Mouse (Mus musculus) midbrain, postnatal 0 days (tissue): ENCODE data around the gene Pld3. TPM values are rescaled to one million over a fixed set of nuclear protein-coding genes. Genes with fewer than 3 reads are reported as not detected.
A peak's percentile ranks its signal among the peaks of the same experiment; 100 is the strongest.

Experiments used
- ATAC-seq: fragments of 200-750 bp; cut with Nextera tagmentation; 2 replicates; pipeline ENCODE4 v1.8.0; 2017; ENCODE audit warnings: moderate number of reproducible peaks, mild to moderate bottlenecking, moderate TSS enrichment, moderate library complexity; ENCODE audit not compliant: low FRiP score
- DNase-seq: peaks from one replicate; pipeline ENCODE4 v3.0.0-alpha.2; 2015; ENCODE audit warnings: low spot score
- H3K27ac ChIP-seq: fragments of 300-500 bp; sonication (generic); 2 replicates; pipeline ENCODE4 v1.5.1; 2014; ENCODE audit warnings: low read depth, mild to moderate bottlenecking, low read length, mixed read lengths
- H3K27me3 ChIP-seq: fragments of 300-500 bp; sonication (generic); 2 replicates; pipeline ENCODE4 v1.6.1; 2014; ENCODE audit warnings: low read length, control low read depth, mixed read lengths; ENCODE audit not compliant: insufficient read depth
- H3K36me3 ChIP-seq: fragments of 300-500 bp; sonication (generic); 2 replicates; pipeline ENCODE4 v1.6.1; 2014; ENCODE audit warnings: low read length, control low read depth, mixed read lengths; ENCODE audit not compliant: insufficient read depth
- H3K4me1 ChIP-seq: fragments of 300-500 bp; sonication (generic); 2 replicates; pipeline ENCODE4 v1.6.1; 2014; ENCODE audit warnings: mild to moderate bottlenecking, control low read depth, antibody characterized with exemption, low read length, mixed read lengths; ENCODE audit not compliant: insufficient read depth
- H3K4me2 ChIP-seq: fragments of 300-500 bp; sonication (generic); 2 replicates; pipeline ENCODE4 v1.6.1; 2014; ENCODE audit warnings: low read depth, mild to moderate bottlenecking, low read length, mixed read lengths; ENCODE audit not compliant: poor library complexity, severe bottlenecking
- H3K4me3 ChIP-seq: fragments of 300-500 bp; sonication (generic); 2 replicates; pipeline ENCODE4 v1.5.1; 2014; ENCODE audit warnings: low read depth, mild to moderate bottlenecking, low read length, moderate library complexity
- H3K9ac ChIP-seq: fragments of 300-500 bp; sonication (generic); replicated peaks from 2 replicates; pipeline ENCODE4 v1.6.1; 2014; ENCODE audit warnings: mild to moderate bottlenecking, low read length, moderate library complexity, mixed read lengths; ENCODE audit not compliant: poor library complexity, severe bottlenecking
- H3K9me3 ChIP-seq: fragments of 300-500 bp; sonication (generic); 2 replicates; pipeline ENCODE4 v1.6.1; 2016; ENCODE audit warnings: low read length, control low read depth
- CTCF ChIP-seq: IDR thresholded peaks from 2 replicates; pipeline ENCODE4 v1.5.1; 2016; ENCODE audit warnings: antibody characterized with exemption, mild to moderate bottlenecking
- WGBS: fragments of 180-500 bp; shearing (Covaris S2); extraction: QIAGEN DNeasy Blood & Tissue Kit; methylation state at CpG from one replicate; pipeline ENCODE4 v1.1.7; 2014; 5-methylcytosine and 5-hydroxymethylcytosine counted together
- polyA plus RNA-seq: library from polyadenylated mRNA; unstranded; fragments of >200 nt; fragmentation: Nextera tagmentation; extraction: Ambion mirVana; gene quantifications from 2 replicates; pipeline ENCODE4 v1.2.1, GENCODE M21; 2015
- total RNA-seq: library from RNA; depleted of rRNA; stranded (reverse); fragments of >200 nt; gene quantifications from 2 replicates; pipeline ENCODE4 v1.2.3, GENCODE M21; 2014; rRNA removed

The Pld3 gene
- total RNA-seq (239 and 286 TPM in 2 replicates), polyA plus RNA-seq (275 and 319 TPM in 2 replicates)

DNA sequence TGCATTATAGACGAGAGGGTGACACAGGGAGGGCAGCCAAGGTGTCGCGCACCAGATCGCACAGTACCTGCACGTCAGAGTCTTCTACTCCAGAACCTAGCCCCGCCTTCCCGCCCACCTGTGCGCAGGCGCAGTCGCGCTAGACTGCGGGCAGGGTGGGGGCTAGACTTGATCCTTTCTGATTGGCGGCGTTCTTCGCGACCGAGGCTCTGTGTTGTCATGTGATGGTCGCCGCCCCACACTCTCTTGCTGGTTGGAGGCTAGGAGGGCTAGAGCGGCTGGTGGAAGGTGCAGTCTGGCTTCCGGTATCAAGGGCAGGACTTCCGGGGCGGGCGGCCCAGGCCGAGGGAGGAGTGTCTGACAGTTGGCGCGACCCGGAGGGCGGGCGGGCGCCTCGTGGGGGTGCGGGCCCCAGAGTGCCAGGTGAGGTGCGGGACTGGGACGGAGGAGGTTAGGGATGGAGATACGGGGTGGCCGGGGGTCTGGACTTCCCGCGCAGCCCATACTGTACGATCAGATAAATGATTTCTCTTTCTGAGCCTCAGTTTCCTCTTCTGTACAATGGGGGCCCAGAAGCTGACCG is at the start of gene Pld3, which contains the start of gene 2310022A10Rik:
TSS of gene Pld3 (minus strand) at position 288 of the 583 bp plus-strand sequence.
TSS of gene 2310022A10Rik (plus strand) at position 303 of the 583 bp plus-strand sequence.
- WGBS, result under 1% methylated on average over 39 of the region's 41 CpGs
- no peak for TF ChIP-seq CTCF
- peak within 1 kb of the TSS; percentile 74 for H3K4me3 ChIP-seq
- peaks cover 6% of the 10 kb centered on the region; the same call in 1 of the 2 replicates for H3K36me3 ChIP-seq
- H3K4me2 ChIP-seq, result peak within 1 kb of the TSS; percentile 74
- DNase-seq (peak; percentile 98), ATAC-seq (peak; percentile 99)
- H3K4me1 ChIP-seq, result no peaks in the 10 kb centered on the region; the same call in 1 of the 2 replicates
- H3K9ac ChIP-seq, result peak within 1 kb of the TSS; percentile 83
- H3K9me3 ChIP-seq, result no peaks in the 10 kb centered on the region
- peak within 1 kb of the TSS; percentile 38; the same call in 1 of the 2 replicates for H3K27ac ChIP-seq
- no peaks in the 10 kb centered on the region for H3K27me3 ChIP-seq

DNA sequence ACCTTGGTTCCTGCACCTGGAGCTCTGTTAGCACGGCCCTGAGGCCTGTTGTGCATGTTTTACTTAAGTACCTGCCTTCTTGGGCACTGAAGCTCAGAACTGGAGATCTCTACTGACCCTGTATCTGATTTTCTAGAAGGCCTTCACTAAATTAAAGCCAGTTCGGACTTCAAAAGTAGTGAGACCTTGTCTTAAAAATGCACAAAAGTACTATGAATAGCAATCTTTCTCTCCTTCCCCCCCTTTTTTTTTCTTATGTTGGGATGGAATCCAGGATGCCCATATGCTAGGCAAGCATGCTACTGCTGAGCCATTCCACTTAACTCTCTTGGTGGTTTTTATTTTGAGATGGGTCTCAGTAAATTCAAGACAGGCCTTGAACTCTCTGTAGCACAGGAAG is 49.1 kb upstream of the Pld3 start:
- no peak overlapping the region for H3K4me2 ChIP-seq
- no peaks in the 10 kb centered on the region for H3K4me1 ChIP-seq
- no peak for TF ChIP-seq CTCF
- H3K36me3 ChIP-seq, result 0 out of 2 replicates have a peak, but pooled peaks cover 3% of the 10 kb centered on the region
- H3K27me3 ChIP-seq, result no peaks in the 10 kb centered on the region
- H3K27ac ChIP-seq, result no peak overlapping the region
- no peak overlapping the region for H3K4me3 ChIP-seq
- no peaks in the 10 kb centered on the region for H3K9me3 ChIP-seq
- DNase-seq (no peak), ATAC-seq (no peak)
- 85% methylated on average over 2 of the region's 2 CpGs for WGBS
- H3K9ac ChIP-seq, result no peak overlapping the region

DNA sequence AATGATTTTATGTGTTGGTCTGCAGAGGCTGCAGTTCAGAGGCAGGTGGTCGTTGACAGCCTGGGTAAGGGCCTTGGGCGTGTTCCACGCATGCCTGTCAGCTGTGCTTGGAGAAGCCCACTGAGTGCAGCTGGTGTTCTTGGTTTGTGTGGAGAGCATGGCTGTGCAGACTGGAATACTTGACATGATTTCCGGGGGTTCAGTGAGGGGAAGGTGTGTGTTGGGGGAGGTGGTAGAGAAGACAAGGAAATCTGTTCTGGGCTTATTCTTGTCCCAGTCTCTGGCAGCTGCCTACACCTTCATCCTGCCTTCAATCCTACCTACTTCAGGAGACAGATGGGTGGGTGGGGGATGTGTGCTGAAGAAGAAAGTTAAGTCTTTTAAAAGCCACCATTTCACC is 48.6 kb upstream of the Pld3 start:
- no peaks in the 10 kb centered on the region for H3K9me3 ChIP-seq
- H3K36me3 ChIP-seq, result 0 out of 2 replicates have a peak, but pooled peaks cover 3% of the 10 kb centered on the region
- no peak overlapping the region for H3K9ac ChIP-seq
- no peak overlapping the region for H3K4me3 ChIP-seq
- WGBS, result 62% methylated on average over 4 of the region's 4 CpGs
- 0 out of 2 replicates have a peak, but pooled peaks cover 1% of the 10 kb centered on the region for H3K4me1 ChIP-seq
- no peaks in the 10 kb centered on the region for H3K27me3 ChIP-seq
- ATAC-seq (no peak), DNase-seq (peak; percentile 65)
- TF ChIP-seq CTCF, result no peak
- no peak overlapping the region for H3K4me2 ChIP-seq
- no peak overlapping the region for H3K27ac ChIP-seq

DNA sequence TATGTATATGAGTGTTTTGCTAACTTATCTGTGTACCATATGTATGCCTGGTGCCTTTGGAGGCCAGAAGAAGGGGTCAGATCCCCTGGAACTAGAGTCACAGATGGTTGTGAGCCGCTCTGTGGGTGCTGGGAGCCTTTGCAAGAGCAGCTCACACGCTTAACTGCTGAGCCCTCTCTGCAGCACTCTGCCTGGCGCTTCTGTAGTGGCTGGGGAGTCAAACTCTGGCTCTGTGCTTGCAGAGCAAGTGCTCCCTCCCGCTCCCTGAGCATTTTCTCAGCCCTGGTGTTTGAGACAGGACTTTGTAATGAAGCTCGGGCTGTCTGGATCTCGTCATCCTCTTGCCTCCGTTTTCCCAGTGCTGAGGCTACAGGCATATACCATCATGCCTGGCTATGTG is 45.0 kb upstream of the Pld3 start:
- no peak for TF ChIP-seq CTCF
- no peak overlapping the region for H3K9ac ChIP-seq
- WGBS, result 86% methylated on average over 7 of the region's 7 CpGs
- H3K4me1 ChIP-seq, result peaks cover 12% of the 10 kb centered on the region; the same call in 1 of the 2 replicates
- H3K27me3 ChIP-seq, result no peaks in the 10 kb centered on the region
- ATAC-seq, result no peak
- DNase-seq, result no peak
- no peak overlapping the region for H3K4me2 ChIP-seq
- no peak overlapping the region for H3K4me3 ChIP-seq
- no peaks in the 10 kb centered on the region for H3K9me3 ChIP-seq
- H3K27ac ChIP-seq, result no peak overlapping the region
- H3K36me3 ChIP-seq, result peaks cover 2% of the 10 kb centered on the region; the same call in 1 of the 2 replicates

DNA sequence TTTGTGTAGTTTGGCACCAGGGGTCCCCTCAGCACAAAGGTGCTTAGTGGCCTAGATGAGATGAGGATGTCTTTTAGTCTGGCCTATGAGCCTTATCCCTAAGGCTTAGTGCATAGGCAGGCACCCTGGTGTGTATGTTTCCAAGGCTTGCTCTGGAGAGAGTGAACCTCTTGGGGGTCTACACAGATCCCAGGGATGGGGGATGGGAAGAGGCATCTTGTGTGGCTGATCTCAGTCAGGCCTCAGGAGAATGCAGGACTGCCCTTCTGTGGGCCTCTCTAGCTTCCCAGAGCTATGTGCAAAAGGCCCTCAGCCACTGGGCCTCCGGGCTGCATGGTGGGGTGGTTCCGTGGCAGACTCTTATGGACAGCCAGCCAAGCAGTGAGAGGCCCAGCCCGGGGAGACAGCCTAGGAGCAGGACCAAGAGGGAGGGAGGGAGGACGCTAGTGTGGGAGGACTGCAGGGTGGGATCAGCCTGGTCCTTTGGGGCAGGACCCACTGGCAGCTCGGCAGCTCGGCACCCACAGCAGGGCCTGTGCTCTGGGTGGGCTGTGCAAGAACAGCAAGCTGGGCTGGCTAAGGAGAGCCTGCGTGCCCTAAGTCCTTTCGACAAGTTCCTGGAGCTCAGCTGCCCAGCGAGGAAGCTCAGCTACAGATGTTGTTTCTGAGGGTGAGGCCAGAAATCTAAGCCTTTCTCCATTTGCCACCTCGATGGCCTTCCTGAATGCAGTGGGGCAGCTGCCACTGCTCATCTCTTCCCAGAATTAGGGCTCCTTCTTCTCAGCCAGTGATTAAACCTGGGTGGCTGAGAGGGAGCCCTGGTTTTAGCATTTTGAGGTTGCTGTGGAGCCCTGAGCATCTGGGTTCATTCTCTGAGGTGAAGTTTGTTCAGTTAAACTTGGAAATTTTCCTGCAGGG is 43.8 kb upstream of the Pld3 start:
- ATAC-seq (no peak), DNase-seq (no peak)
- no peak for TF ChIP-seq CTCF
- Histone ChIP-seq H3K36me3 (peaks cover 2% of the 10 kb centered on the region; the same call in 1 of the 2 replicates), H3K9ac (peak overlapping the region; percentile 24; the same call in 1 of the 2 replicates), H3K4me3 (no peak overlapping the region), H3K4me2 (no peak overlapping the region), H3K27me3 (no peaks in the 10 kb centered on the region), H3K4me1 (peaks cover 15% of the 10 kb centered on the region; the same call in 1 of the 2 replicates), H3K9me3 (no peaks in the 10 kb centered on the region), H3K27ac (peak overlapping the region; percentile 47)
- 49% methylated on average over 10 of the region's 10 CpGs for WGBS
